Comparison of ENCODE assay signal across 28 mouse cellular contexts in genomic region chr13:5317941-5318856, GRCm38 (mm10).
DNase-seq lines count a peak whose midpoint lies in the region; ATAC-seq and TF ChIP-seq lines count a peak whose summit lies in the region.
"Had no signal": no experiment of that assay in that cellular context is flagged by ENCODE, and none has a peak within 500 bp of the region (broad histone marks: within the 10 kb centered on the region; RNA-seq: fewer than 3 reads in every experiment).

No protein-coding gene starts in this region.

- H3K36me3 ChIP-seq in heart, adult 2 months (ENCODE audit: control insufficient read depth, insufficient read depth, low read length) = peaks cover 2% of the 10 kb centered on the region; the same call in 1 of the 2 replicates
- H3K36me3 ChIP-seq in midbrain, postnatal 0 days (ENCODE audit: insufficient read depth, low read length) = no peaks in the 10 kb centered on the region
- H3K36me3 ChIP-seq: embryonic facial prominence, embryonic 12.5 days; forebrain, embryonic 12.5 days; heart, embryonic 10.5 days; heart, embryonic 15.5 days; hindbrain, embryonic 12.5 days; limb, embryonic 13.5 days; midbrain, embryonic 10.5 days; midbrain, embryonic 15.5 days; neural tube, embryonic 12.5 days had no signal

- DNase-seq in heart, adult 2 months = no peak
- no peak for DNase-seq in heart, adult 8-10 months (ENCODE audit: low spot score)
- DNase-seq in NIH3T3 (ENCODE audit: low read depth) = peak; percentile 5
- peak; percentile 53 for DNase-seq in lung, postnatal 10 days
- no peak for DNase-seq in right cerebral cortex, adult 18-20 months
- no peak for DNase-seq in cerebellum, adult 18-20 months
- DNase-seq in midbrain, postnatal 0 days (ENCODE audit: low spot score) = no peak
- DNase-seq: adrenal gland, adult 2 months; cerebellum, adult 8-10 months; cerebellum, postnatal 36 days; gastrocnemius, postnatal 10 days; heart, postnatal 36 days; kidney, adult 8-10 months; kidney, postnatal 4 days had no signal

- no peak for TF ChIP-seq POLR2A in heart, adult 2 months (IDR thresholded peaks at IDR 0.05; ENCODE audit: insufficient read depth, low read depth, low read length)

- ATAC-seq in midbrain, postnatal 0 days (ENCODE audit: low FRiP score) = no peak
- ATAC-seq: activated CD4-positive, CD25-positive, alpha-beta regulatory T cell, adult 4 months; hindbrain, postnatal 0 days; intestine, embryonic 16.5 days; midbrain, embryonic 15.5 days had no signal

- no peak overlapping the region for H3K4me2 ChIP-seq in midbrain, postnatal 0 days (ENCODE audit: low read depth, low read length, poor library complexity, severe bottlenecking)
- H3K4me2 ChIP-seq: embryonic facial prominence, embryonic 12.5 days; forebrain, embryonic 12.5 days; heart, embryonic 15.5 days; hindbrain, embryonic 12.5 days; limb, embryonic 13.5 days; liver, embryonic 11.5 days; midbrain, embryonic 15.5 days; neural tube, embryonic 12.5 days had no signal

- 45% methylated on average over 5 of the region's 5 CpGs for WGBS in heart, adult 2 months
- WGBS in midbrain, postnatal 0 days = 82% methylated on average over 5 of the region's 5 CpGs

- no peaks in the 10 kb centered on the region for H3K27me3 ChIP-seq in heart, adult 2 months (ENCODE audit: control insufficient read depth, insufficient read depth, low read length)
- no peaks in the 10 kb centered on the region for H3K27me3 ChIP-seq in midbrain, postnatal 0 days (ENCODE audit: insufficient read depth, low read length)
- H3K27me3 ChIP-seq: embryonic facial prominence, embryonic 12.5 days; forebrain, embryonic 12.5 days; heart, embryonic 15.5 days; hindbrain, embryonic 12.5 days; limb, embryonic 13.5 days; midbrain, embryonic 15.5 days; neural tube, embryonic 12.5 days had no signal

- no peak overlapping the region for H3K9ac ChIP-seq in heart, adult 2 months (ENCODE audit: low read depth, low read length)
- H3K9ac ChIP-seq in midbrain, postnatal 0 days (replicated peaks; ENCODE audit: low read length, poor library complexity, severe bottlenecking) = no peak overlapping the region
- H3K9ac ChIP-seq: embryonic facial prominence, embryonic 12.5 days; forebrain, embryonic 12.5 days; heart, embryonic 15.5 days; hindbrain, embryonic 12.5 days; limb, embryonic 13.5 days; midbrain, embryonic 15.5 days; neural tube, embryonic 12.5 days had no signal

- no peaks in the 10 kb centered on the region for H3K9me3 ChIP-seq in midbrain, postnatal 0 days (ENCODE audit: low read length)
- H3K9me3 ChIP-seq: embryonic facial prominence, embryonic 12.5 days; forebrain, embryonic 12.5 days; heart, embryonic 10.5 days; heart, embryonic 15.5 days; hindbrain, embryonic 12.5 days; limb, embryonic 13.5 days; midbrain, embryonic 10.5 days; midbrain, embryonic 15.5 days; neural tube, embryonic 12.5 days had no signal

- H3K27ac ChIP-seq in heart, adult 2 months = peak overlapping the region; percentile 9
- no peak overlapping the region for H3K27ac ChIP-seq in midbrain, postnatal 0 days (ENCODE audit: low read depth, low read length)
- H3K27ac ChIP-seq: embryonic facial prominence, embryonic 12.5 days; forebrain, embryonic 12.5 days; heart, embryonic 10.5 days; heart, embryonic 15.5 days; hindbrain, embryonic 12.5 days; hindbrain, postnatal 0 days; kidney, postnatal 0 days; limb, embryonic 13.5 days; midbrain, embryonic 10.5 days; midbrain, embryonic 15.5 days; neural tube, embryonic 12.5 days had no signal

- peak; percentile 21; the same call in 1 of the 2 replicates for TF ChIP-seq CTCF in heart, adult 2 months (IDR thresholded peaks at IDR 0.05)
- no peak for TF ChIP-seq CTCF in midbrain, postnatal 0 days (IDR thresholded peaks at IDR 0.05)

- peaks cover 2% of the 10 kb centered on the region for H3K4me1 ChIP-seq in heart, adult 2 months (ENCODE audit: control insufficient read depth, insufficient read depth, low read length)
- no peaks in the 10 kb centered on the region for H3K4me1 ChIP-seq in midbrain, postnatal 0 days (ENCODE audit: insufficient read depth, low read length)
- H3K4me1 ChIP-seq: embryonic facial prominence, embryonic 12.5 days; forebrain, embryonic 12.5 days; heart, embryonic 10.5 days; heart, embryonic 15.5 days; hindbrain, embryonic 12.5 days; limb, embryonic 13.5 days; midbrain, embryonic 15.5 days; neural tube, embryonic 12.5 days had no signal

- TF ChIP-seq EP300 in heart, adult 2 months (IDR thresholded peaks at IDR 0.05; ENCODE audit: insufficient read depth, low read depth, low read length) = no peak

- intact Hi-C loops in heart, adult 2 months (cut with DNase I) = loop anchor here (5.0 kb wide), 1 partner anchor 274 kb away; no protein-coding TSS in a partner anchor

- no peak overlapping the region for H3K4me3 ChIP-seq in heart, adult 2 months
- no peak overlapping the region for H3K4me3 ChIP-seq in midbrain, postnatal 0 days (ENCODE audit: low read depth, low read length)
- H3K4me3 ChIP-seq: embryonic facial prominence, embryonic 12.5 days; forebrain, embryonic 12.5 days; heart, embryonic 10.5 days; heart, embryonic 15.5 days; hindbrain, embryonic 12.5 days; limb, embryonic 13.5 days; midbrain, embryonic 10.5 days; midbrain, embryonic 15.5 days; neural tube, embryonic 12.5 days had no signal

- H3K79me2 ChIP-seq in heart, adult 2 months (replicated peaks; ENCODE audit: control insufficient read depth, insufficient read depth, low read length) = no peaks in the 10 kb centered on the region

Comparison
In these comparisons a context has a peak if more than half of its experiments do, and no peak if none do; other contexts are left out.
1. DNase-seq: peak in NIH3T3 (single experiment) and lung, postnatal 10 days (single experiment); none in heart, adult 2 months (0 of 2), heart, adult 8-10 months (single experiment), right cerebral cortex, adult 18-20 months (single experiment), cerebellum, adult 18-20 months (0 of 2) and midbrain, postnatal 0 days (single experiment).